8 mouse cellular contexts compared by ENCODE assay signal in genomic region chr1:74296477-74296876, GRCm38 (mm10). TPM values are rescaled to one million over a fixed set of nuclear protein-coding genes. Genes with fewer than 3 reads are reported as not detected.
DNase-seq lines count a peak whose midpoint lies in the region; ATAC-seq lines count a peak whose summit lies in the region.

No protein-coding gene starts in this region.

- peaks cover 35% of the 10 kb centered on the region for H3K36me3 ChIP-seq in forebrain, embryonic 10.5 days (replicated peaks)
- no peaks in the 10 kb centered on the region; the same call in 1 of the 2 replicates for H3K36me3 ChIP-seq in forebrain, embryonic 11.5 days (ENCODE audit: control insufficient read depth, insufficient read depth, low read length)
- H3K36me3 ChIP-seq in midbrain, embryonic 10.5 days, result peaks cover 32% of the 10 kb centered on the region
- no peaks in the 10 kb centered on the region for H3K36me3 ChIP-seq in midbrain, embryonic 11.5 days (ENCODE audit: control insufficient read depth, insufficient read depth, low read length)
- H3K36me3 ChIP-seq in limb, embryonic 15.5 days, result peaks cover 29% of the 10 kb centered on the region
- H3K36me3 ChIP-seq in stomach, embryonic 15.5 days, result peaks cover 13% of the 10 kb centered on the region

- peak overlapping the region; percentile 74 for H3K27ac ChIP-seq in forebrain, embryonic 10.5 days
- H3K27ac ChIP-seq in forebrain, embryonic 11.5 days (ENCODE audit: low read depth, low read length), result no peak overlapping the region
- H3K27ac ChIP-seq in midbrain, embryonic 10.5 days (replicated peaks), result peak overlapping the region; percentile 80
- no peak overlapping the region; the same call in 1 of the 2 replicates for H3K27ac ChIP-seq in midbrain, embryonic 11.5 days (ENCODE audit: low read depth, low read length)
- H3K27ac ChIP-seq in limb, embryonic 15.5 days, result peak overlapping the region; percentile 97
- peak overlapping the region; percentile 99 for H3K27ac ChIP-seq in stomach, embryonic 15.5 days

- no peaks in the 10 kb centered on the region for H3K27me3 ChIP-seq in forebrain, embryonic 10.5 days (ENCODE audit: poor library complexity, severe bottlenecking)
- H3K27me3 ChIP-seq in forebrain, embryonic 11.5 days (ENCODE audit: control insufficient read depth, insufficient read depth, low read length), result no peaks in the 10 kb centered on the region
- no peaks in the 10 kb centered on the region for H3K27me3 ChIP-seq in midbrain, embryonic 10.5 days (ENCODE audit: low read depth, poor library complexity, severe bottlenecking)
- H3K27me3 ChIP-seq in midbrain, embryonic 11.5 days (ENCODE audit: control insufficient read depth, insufficient read depth, low read length), result no peaks in the 10 kb centered on the region
- H3K27me3 ChIP-seq in limb, embryonic 15.5 days, result no peaks in the 10 kb centered on the region
- H3K27me3 ChIP-seq in stomach, embryonic 15.5 days (replicated peaks), result no peaks in the 10 kb centered on the region

- H3K9ac ChIP-seq in forebrain, embryonic 11.5 days (ENCODE audit: low read length), result no peak overlapping the region
- H3K9ac ChIP-seq in midbrain, embryonic 11.5 days (ENCODE audit: low read length), result no peak overlapping the region
- H3K9ac ChIP-seq in limb, embryonic 15.5 days, result no peak overlapping the region
- H3K9ac ChIP-seq in stomach, embryonic 15.5 days, result 0 out of 2 replicates have a peak overlapping the region, but pooled peaks have one; percentile 26

- H3K4me1 ChIP-seq in forebrain, embryonic 10.5 days, result peaks cover 23% of the 10 kb centered on the region
- H3K4me1 ChIP-seq in forebrain, embryonic 11.5 days (replicated peaks; ENCODE audit: control insufficient read depth, insufficient read depth, low read length), result peaks cover 5% of the 10 kb centered on the region; the same call in 1 of the 2 replicates
- peaks cover 20% of the 10 kb centered on the region for H3K4me1 ChIP-seq in midbrain, embryonic 10.5 days
- peaks cover 12% of the 10 kb centered on the region for H3K4me1 ChIP-seq in midbrain, embryonic 11.5 days (ENCODE audit: control insufficient read depth, insufficient read depth, low read length)
- peaks cover 62% of the 10 kb centered on the region for H3K4me1 ChIP-seq in limb, embryonic 15.5 days
- peaks cover 70% of the 10 kb centered on the region for H3K4me1 ChIP-seq in stomach, embryonic 15.5 days

- no peaks in the 10 kb centered on the region for H3K9me3 ChIP-seq in forebrain, embryonic 10.5 days
- H3K9me3 ChIP-seq in forebrain, embryonic 11.5 days (ENCODE audit: control insufficient read depth, low read length), result no peaks in the 10 kb centered on the region
- H3K9me3 ChIP-seq in midbrain, embryonic 10.5 days (replicated peaks), result no peaks in the 10 kb centered on the region
- no peaks in the 10 kb centered on the region for H3K9me3 ChIP-seq in midbrain, embryonic 11.5 days (ENCODE audit: control insufficient read depth, low read length)
- no peaks in the 10 kb centered on the region for H3K9me3 ChIP-seq in limb, embryonic 15.5 days
- no peaks in the 10 kb centered on the region for H3K9me3 ChIP-seq in stomach, embryonic 15.5 days

- no peak overlapping the region for H3K4me3 ChIP-seq in forebrain, embryonic 10.5 days
- no peak overlapping the region for H3K4me3 ChIP-seq in forebrain, embryonic 11.5 days (ENCODE audit: low read depth, low read length)
- no peak overlapping the region for H3K4me3 ChIP-seq in midbrain, embryonic 10.5 days
- H3K4me3 ChIP-seq in midbrain, embryonic 11.5 days (ENCODE audit: low read depth, low read length), result no peak overlapping the region
- H3K4me3 ChIP-seq in limb, embryonic 15.5 days, result no peak overlapping the region
- H3K4me3 ChIP-seq in stomach, embryonic 15.5 days (replicated peaks), result peak overlapping the region; percentile 13; the same call in 1 of the 2 replicates

- no peak for DNase-seq in forebrain, embryonic 10.5 days (ENCODE audit: extremely low spot score, low spot score)
- no peak for DNase-seq in forebrain, embryonic 11.5 days (ENCODE audit: low spot score)
- no peak for DNase-seq in midbrain, embryonic 10.5 days (ENCODE audit: low spot score)
- DNase-seq in midbrain, embryonic 11.5 days (ENCODE audit: low spot score, missing footprints), result no peak
- no peak for DNase-seq in left cerebral cortex, postnatal 14 days (ENCODE audit: low spot score in 2 of 2)

- no peak overlapping the region for H3K4me2 ChIP-seq in forebrain, embryonic 11.5 days (ENCODE audit: low read depth, low read length, severe bottlenecking)
- H3K4me2 ChIP-seq in midbrain, embryonic 11.5 days, result no peak overlapping the region
- H3K4me2 ChIP-seq in limb, embryonic 15.5 days, result peak overlapping the region; percentile 37
- peak overlapping the region; percentile 57 for H3K4me2 ChIP-seq in stomach, embryonic 15.5 days

- ATAC-seq in forebrain, embryonic 11.5 days (replicated peaks; ENCODE audit: low FRiP score), result no peak
- no peak for ATAC-seq in midbrain, embryonic 11.5 days (ENCODE audit: low FRiP score)
- no peak for ATAC-seq in limb, embryonic 15.5 days (ENCODE audit: insufficient number of reproducible peaks, low FRiP score, low TSS enrichment, low read depth)
- no peak for ATAC-seq in stomach, embryonic 15.5 days (ENCODE audit: insufficient read depth, low FRiP score, low read depth)
- no peak for ATAC-seq in monocyte, adult 5-6 weeks (replicated peaks; ENCODE audit: insufficient number of reproducible peaks, low FRiP score, low TSS enrichment, poor library complexity, severe bottlenecking)

- 67% methylated on average over 6 of the region's 6 CpGs for WGBS in forebrain, embryonic 10.5 days
- 71% methylated on average over 6 of the region's 6 CpGs for WGBS in forebrain, embryonic 11.5 days
- WGBS in midbrain, embryonic 10.5 days, result 63% methylated on average over 6 of the region's 6 CpGs
- 81% methylated on average over 6 of the region's 6 CpGs for WGBS in midbrain, embryonic 11.5 days
- WGBS in limb, embryonic 15.5 days, result 41% methylated on average over 6 of the region's 6 CpGs
- 16% methylated on average over 6 of the region's 6 CpGs for WGBS in stomach, embryonic 15.5 days

- intact Hi-C loops in left cerebral cortex, postnatal 14 days (cut with DNase I), result no loop called here

RNA-seq across cellular contexts. Expression of gene Tmbim1, which starts 8.9 kb away (rescaled TPM):
- polyA plus RNA-seq in forebrain, embryonic 10.5 days (2016; fragmentation: Nextera tagmentation; extraction: Ambion mirVana), result 8.1 and 8.3 TPM in 2 replicates
- polyA plus RNA-seq in forebrain, embryonic 11.5 days (2014; fragmentation: Nextera tagmentation; extraction: Ambion mirVana), result 6.9 and 8.2 TPM in 2 replicates
- polyA plus RNA-seq in midbrain, embryonic 10.5 days (2016; fragmentation: Nextera tagmentation; extraction: Ambion mirVana), result 8.6 TPM in 2 replicates
- 6.4 and 7.0 TPM in 2 replicates for polyA plus RNA-seq in midbrain, embryonic 11.5 days (2014; fragmentation: Nextera tagmentation; extraction: Ambion mirVana)
- 58.8 and 69.6 TPM in 2 replicates for polyA plus RNA-seq in limb, embryonic 15.5 days (2015; fragmentation: Nextera tagmentation; extraction: Ambion mirVana)
- 68.3 and 73.4 TPM in 2 replicates for polyA plus RNA-seq in stomach, embryonic 15.5 days (2015; fragmentation: Nextera tagmentation; extraction: Ambion mirVana)
- 15.8 to 20.8 TPM (median 19.0 TPM) in 3 replicates for total RNA-seq in monocyte, adult 5-6 weeks (2017)
- total RNA-seq in left cerebral cortex, postnatal 14 days (2021), result 10 to 100 TPM; 16.3 to 17.8 TPM

RNA-seq across cellular contexts. Expression of gene Pnkd, which starts 11.7 kb away (rescaled TPM):
- polyA plus RNA-seq in forebrain, embryonic 10.5 days (2016; fragmentation: Nextera tagmentation; extraction: Ambion mirVana), result 99.7 and 101 TPM in 2 replicates
- 95.3 and 98.4 TPM in 2 replicates for polyA plus RNA-seq in forebrain, embryonic 11.5 days (2014; fragmentation: Nextera tagmentation; extraction: Ambion mirVana)
- 99.5 and 107 TPM in 2 replicates for polyA plus RNA-seq in midbrain, embryonic 10.5 days (2016; fragmentation: Nextera tagmentation; extraction: Ambion mirVana)
- polyA plus RNA-seq in midbrain, embryonic 11.5 days (2014; fragmentation: Nextera tagmentation; extraction: Ambion mirVana), result 83.9 and 84.6 TPM in 2 replicates
- 104 and 114 TPM in 2 replicates for polyA plus RNA-seq in limb, embryonic 15.5 days (2015; fragmentation: Nextera tagmentation; extraction: Ambion mirVana)
- 117 and 124 TPM in 2 replicates for polyA plus RNA-seq in stomach, embryonic 15.5 days (2015; fragmentation: Nextera tagmentation; extraction: Ambion mirVana)
- 14.7 to 18.6 TPM (median 17.1 TPM) in 3 replicates for total RNA-seq in monocyte, adult 5-6 weeks (2017)
- total RNA-seq in left cerebral cortex, postnatal 14 days (2021), result 100 to 1,000 TPM; 118 to 134 TPM

RNA-seq across cellular contexts. Expression of gene Aamp, which starts 11.9 kb away (rescaled TPM):
- 245 and 246 TPM in 2 replicates for polyA plus RNA-seq in forebrain, embryonic 10.5 days (2016; fragmentation: Nextera tagmentation; extraction: Ambion mirVana)
- 185 and 205 TPM in 2 replicates for polyA plus RNA-seq in forebrain, embryonic 11.5 days (2014; fragmentation: Nextera tagmentation; extraction: Ambion mirVana)
- polyA plus RNA-seq in midbrain, embryonic 10.5 days (2016; fragmentation: Nextera tagmentation; extraction: Ambion mirVana), result 241 and 246 TPM in 2 replicates
- 175 and 186 TPM in 2 replicates for polyA plus RNA-seq in midbrain, embryonic 11.5 days (2014; fragmentation: Nextera tagmentation; extraction: Ambion mirVana)
- 232 and 249 TPM in 2 replicates for polyA plus RNA-seq in limb, embryonic 15.5 days (2015; fragmentation: Nextera tagmentation; extraction: Ambion mirVana)
- polyA plus RNA-seq in stomach, embryonic 15.5 days (2015; fragmentation: Nextera tagmentation; extraction: Ambion mirVana), result 229 and 235 TPM in 2 replicates
- 105 to 159 TPM (median 131 TPM) in 3 replicates for total RNA-seq in monocyte, adult 5-6 weeks (2017)
- 100 to 1,000 TPM; 135 to 137 TPM for total RNA-seq in left cerebral cortex, postnatal 14 days (2021)

RNA-seq across cellular contexts. Expression of gene Gpbar1, which starts 18.1 kb away (rescaled TPM):
- polyA plus RNA-seq in forebrain, embryonic 10.5 days (2016; fragmentation: Nextera tagmentation; extraction: Ambion mirVana), result 0.14 and 0.33 TPM in 2 replicates
- not detected in 2 replicates for polyA plus RNA-seq in forebrain, embryonic 11.5 days (2014; fragmentation: Nextera tagmentation; extraction: Ambion mirVana)
- 0.25 TPM in 2 replicates for polyA plus RNA-seq in midbrain, embryonic 10.5 days (2016; fragmentation: Nextera tagmentation; extraction: Ambion mirVana)
- polyA plus RNA-seq in midbrain, embryonic 11.5 days (2014; fragmentation: Nextera tagmentation; extraction: Ambion mirVana), result 0.15 TPM in 1 of 2 replicates, not detected in the other
- 0.18 TPM in 1 of 2 replicates, not detected in the other for polyA plus RNA-seq in limb, embryonic 15.5 days (2015; fragmentation: Nextera tagmentation; extraction: Ambion mirVana)
- polyA plus RNA-seq in stomach, embryonic 15.5 days (2015; fragmentation: Nextera tagmentation; extraction: Ambion mirVana), result 1.1 and 1.3 TPM in 2 replicates
- not detected in 3 replicates for total RNA-seq in monocyte, adult 5-6 weeks (2017)
- not detected for total RNA-seq in left cerebral cortex, postnatal 14 days (2021)

Comparison
In these comparisons a context has a peak if more than half of its experiments do, and no peak if none do; other contexts are left out.
1. H3K27ac ChIP-seq: peak in forebrain, embryonic 10.5 days (single experiment), midbrain, embryonic 10.5 days (single experiment), limb, embryonic 15.5 days (single experiment) and stomach, embryonic 15.5 days (single experiment); none in forebrain, embryonic 11.5 days (single experiment) and midbrain, embryonic 11.5 days (single experiment).
2. H3K4me2 ChIP-seq: peak in limb, embryonic 15.5 days (single experiment) and stomach, embryonic 15.5 days (single experiment); none in forebrain, embryonic 11.5 days (single experiment) and midbrain, embryonic 11.5 days (single experiment).